Mouse (Mus musculus): ENCODE measurements around the gene Ptprk.

GRCm38 (mm10) chr10:28278757-28279156, 204.1 kb downstream of the Ptprk start:
- TF ChIP-seq E2F4 (IDR thresholded peaks at IDR 0.05; ENCODE audit: insufficient read depth) (no peak), POLR2A (IDR thresholded peaks at IDR 0.05; ENCODE audit: insufficient read length, low read depth) (no peak), MYOD1 (IDR thresholded peaks at IDR 0.05; ENCODE audit: control insufficient read depth in 1 of 3, insufficient read length in 2 of 3, low read depth in 2 of 3) (no peak), MAX (IDR thresholded peaks at IDR 0.05; ENCODE audit: low read depth) (no peak), USF1 (IDR thresholded peaks at IDR 0.05; ENCODE audit: low read depth) (no peak), MYOG (IDR thresholded peaks at IDR 0.05; ENCODE audit: control insufficient read depth in 1 of 3, insufficient read depth in 1 of 3, insufficient read length in 2 of 3, low read depth in 2 of 3) (no peak), POLR2AphosphoS2 (IDR thresholded peaks at IDR 0.05; ENCODE audit: insufficient read length, low read depth) (no peak), TCF12 (IDR thresholded peaks at IDR 0.05; ENCODE audit: insufficient read depth, poor library complexity, severe bottlenecking) (no peak), REST (IDR thresholded peaks at IDR 0.05; ENCODE audit: insufficient read depth, insufficient read length) (no peak), TCF3 (IDR thresholded peaks at IDR 0.05; ENCODE audit: insufficient read length, low read depth) (no peak), CEBPB (IDR thresholded peaks at IDR 0.05; ENCODE audit: insufficient read depth, poor library complexity, severe bottlenecking) (no peak)

All from myocyte (in vitro differentiated cells).